Mouse (Mus musculus) limb, embryonic 14.5 days (tissue): Measurements from ENCODE around the gene Olfr324. TPM values are rescaled to one million over a fixed set of nuclear protein-coding genes. Genes with fewer than 3 reads are reported as not detected.

Experiments used
- ATAC-seq: fragments of 200-750 bp; cut with Nextera tagmentation; 2 replicates; pipeline ENCODE4 v1.8.0; 2017; ENCODE audit warnings: low read depth, moderate number of reproducible peaks, moderate TSS enrichment; ENCODE audit not compliant: low FRiP score
- DNase-seq: peaks from one replicate; pipeline ENCODE4 v3.0.0-alpha.2; 2015; ENCODE audit warnings: low spot score
- H3K27ac ChIP-seq: fragments of 300-500 bp; sonication (generic); replicated peaks from 2 replicates; pipeline ENCODE4 v1.5.1; 2014; ENCODE audit warnings: low read depth, mild to moderate bottlenecking, low read length, moderate library complexity, mixed read lengths
- H3K27me3 ChIP-seq: fragments of 300-500 bp; sonication (generic); 2 replicates; pipeline ENCODE4 v1.6.1; 2014; ENCODE audit warnings: low read length, mixed read lengths; ENCODE audit not compliant: control insufficient read depth, insufficient read depth
- H3K36me3 ChIP-seq: fragments of 300-500 bp; sonication (generic); 2 replicates; pipeline ENCODE4 v1.6.1; 2014; ENCODE audit warnings: mild to moderate bottlenecking, low read length, moderate library complexity, mixed read lengths; ENCODE audit not compliant: control insufficient read depth, insufficient read depth
- H3K4me1 ChIP-seq: fragments of 300-500 bp; sonication (generic); 2 replicates; pipeline ENCODE4 v1.6.1; 2014; ENCODE audit warnings: antibody characterized with exemption, low read length, mixed read lengths; ENCODE audit not compliant: control insufficient read depth, insufficient read depth
- H3K4me2 ChIP-seq: fragments of 300-500 bp; sonication (generic); replicated peaks from 2 replicates; pipeline ENCODE4 v1.6.1; 2014; ENCODE audit warnings: low read depth, mild to moderate bottlenecking, low read length, moderate library complexity; ENCODE audit not compliant: severe bottlenecking
- H3K4me3 ChIP-seq: fragments of 300-500 bp; sonication (generic); replicated peaks from 2 replicates; pipeline ENCODE4 v1.5.1; 2014; ENCODE audit warnings: low read length
- H3K9ac ChIP-seq: fragments of 300-500 bp; sonication (generic); 2 replicates; pipeline ENCODE4 v1.6.1; 2014; ENCODE audit warnings: mild to moderate bottlenecking, low read depth, low read length, moderate library complexity; ENCODE audit not compliant: severe bottlenecking
- H3K9me3 ChIP-seq: fragments of 300-500 bp; sonication (generic); 2 replicates; pipeline ENCODE4 v1.6.1; 2016; ENCODE audit warnings: low read length; ENCODE audit not compliant: control insufficient read depth
- POLR2A ChIP-seq: fragments of 200-500 bp; IDR thresholded peaks from 2 replicates; pipeline ENCODE4 v1.8.0; 2012; ENCODE audit warnings: inconsistent platforms, mild to moderate bottlenecking, moderate library complexity, borderline replicate concordance; ENCODE audit not compliant: insufficient read depth, insufficient read length; ENCODE audit errors: extremely low read depth
- WGBS: fragments of 180-500 bp; shearing (Covaris S2); extraction: QIAGEN DNeasy Blood & Tissue Kit; methylation state at CpG from one replicate; pipeline ENCODE4 v1.1.7; 2014; 5-methylcytosine and 5-hydroxymethylcytosine counted together
- polyA plus RNA-seq, 2 experiments: library from polyadenylated mRNA; depleted of rRNA in 1 of 2; stranded (reverse) in 1 of 2; unstranded in 1 of 2; fragments of >200 nt; fragmentation: Nextera tagmentation in 1 of 2; extraction: Ambion mirVana in 1 of 2; gene quantifications; 2 replicates each; pipeline versions ENCODE4 v1.2.1 to v1.2.3; 2012 to 2014

Gene Olfr324
- polyA plus RNA-seq, 2 experiments: not detected

GRCm38 (mm10) chr11:58605228-58605627, 10.3 kb downstream of the Olfr324 start:
- Histone ChIP-seq H3K27me3 (no peaks in the 10 kb centered on the region), H3K4me1 (no peaks in the 10 kb centered on the region), H3K9ac (no peak overlapping the region), H3K27ac (no peak overlapping the region), H3K4me2 (no peak overlapping the region), H3K4me3 (no peak overlapping the region), H3K36me3 (no peaks in the 10 kb centered on the region), H3K9me3 (no peaks in the 10 kb centered on the region)
- ATAC-seq (no peak), DNase-seq (no peak)
- TF ChIP-seq POLR2A: no peak
- 80% methylated on average over 3 of the region's 3 CpGs for whole genome bisulfite sequencing

GRCm38 (mm10) chr11:58606177-58606919, 11.4 kb downstream of the Olfr324 start:
- no peak overlapping the region for H3K9ac ChIP-seq
- no peak overlapping the region for H3K4me3 ChIP-seq
- no peak for TF ChIP-seq POLR2A
- H3K27me3 ChIP-seq: no peaks in the 10 kb centered on the region
- no peaks in the 10 kb centered on the region for H3K9me3 ChIP-seq
- ATAC-seq (no peak), DNase-seq (no peak)
- no peaks in the 10 kb centered on the region for H3K36me3 ChIP-seq
- H3K27ac ChIP-seq: no peak overlapping the region
- no peak overlapping the region for H3K4me2 ChIP-seq
- H3K4me1 ChIP-seq: no peaks in the 10 kb centered on the region
- 83% methylated on average over 12 of the region's 12 CpGs for WGBS

- H3K4me1 ChIP-seq: no peaks in the 10 kb centered on the region
- no peak for TF ChIP-seq POLR2A
- no peaks in the 10 kb centered on the region for H3K27me3 ChIP-seq
- DNase-seq (no peak), ATAC-seq (no peak)
- WGBS: 79% methylated on average over 6 of the region's 6 CpGs
- no peak overlapping the region for H3K4me3 ChIP-seq
- H3K4me2 ChIP-seq: no peak overlapping the region
- H3K27ac ChIP-seq: no peak overlapping the region
- no peaks in the 10 kb centered on the region for H3K9me3 ChIP-seq
- H3K36me3 ChIP-seq: no peaks in the 10 kb centered on the region
- H3K9ac ChIP-seq: no peak overlapping the region
Observed at GRCm38 (mm10) chr11:58607030-58607429, 12.1 kb downstream of the Olfr324 start.

- 59% methylated on average over 3 of the region's 3 CpGs for WGBS
- Histone ChIP-seq H3K9ac (no peak overlapping the region), H3K27ac (no peak overlapping the region), H3K27me3 (no peaks in the 10 kb centered on the region), H3K4me2 (no peak overlapping the region), H3K9me3 (no peaks in the 10 kb centered on the region), H3K4me1 (no peaks in the 10 kb centered on the region), H3K36me3 (no peaks in the 10 kb centered on the region), H3K4me3 (no peak overlapping the region)
- no peak for TF ChIP-seq POLR2A
- DNase-seq (no peak), ATAC-seq (no peak)
Observed at GRCm38 (mm10) chr11:58613359-58613758, 18.4 kb downstream of the Olfr324 start.

- Histone ChIP-seq H3K9me3 (no peaks in the 10 kb centered on the region), H3K4me2 (no peak overlapping the region), H3K36me3 (no peaks in the 10 kb centered on the region), H3K27ac (no peak overlapping the region), H3K9ac (no peak overlapping the region), H3K4me1 (no peaks in the 10 kb centered on the region), H3K4me3 (no peak overlapping the region), H3K27me3 (no peaks in the 10 kb centered on the region)
- DNase-seq (no peak), ATAC-seq (no peak)
- TF ChIP-seq POLR2A: no peak
Observed at GRCm38 (mm10) chr11:58614526-58614925, 19.6 kb downstream of the Olfr324 start.
